Mouse (Mus musculus) gastrocnemius, postnatal 25 days (tissue): ENCODE measurements at regions not wholly inside any gene's neighbourhood (a gene's known extent, or its start where the extent isn't known, plus 50 kb on each side); places are given as distances from the start of the nearest gene placed in this dataset.
"Not testable (repeated sequence)": the region's sequence is repeated elsewhere in the genome, so short reads cannot be mapped to it uniquely, and the experiment has no call there.

Experiments
- DNase-seq: peaks from one replicate; pipeline ENCODE4 v3.0.0; 2022

DNA sequence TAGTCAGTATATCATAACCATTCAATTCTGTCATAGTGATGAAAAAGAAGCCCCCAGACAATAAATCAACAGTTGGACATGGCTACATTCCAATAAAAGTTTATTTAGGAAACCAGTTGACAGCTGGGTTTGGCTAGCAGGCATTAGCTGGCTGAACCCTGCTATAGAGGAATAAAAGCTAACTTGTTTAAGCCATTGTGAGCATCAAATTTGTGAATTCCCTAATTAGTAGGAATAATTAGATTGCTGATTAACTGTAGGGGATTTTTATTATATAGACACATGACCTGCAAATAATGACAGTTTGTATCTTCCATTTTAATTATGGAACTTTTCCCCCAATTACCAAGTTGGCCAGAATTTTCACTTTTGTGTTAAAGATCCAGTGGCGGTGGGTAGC is 659.8 kb downstream of the Rwdd3 start:
- DNase-seq: no peak

DNA sequence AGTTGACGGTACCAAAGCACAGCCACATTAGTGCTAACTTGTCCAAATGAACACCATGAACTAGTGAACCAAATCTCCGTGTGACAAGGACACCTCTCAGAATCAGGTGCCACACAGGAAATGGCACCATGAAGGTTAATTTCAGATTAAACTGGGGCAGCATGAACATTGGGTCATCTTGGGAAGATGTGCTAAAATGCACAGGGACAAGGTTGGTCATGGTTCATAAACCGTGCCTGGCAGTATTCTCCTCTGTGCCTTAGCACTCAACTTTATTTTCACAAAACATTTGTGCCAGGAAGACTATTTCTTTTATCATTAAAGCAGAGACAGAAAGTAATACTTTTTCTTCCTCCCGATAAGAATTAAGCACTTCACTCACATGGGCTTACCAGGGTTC is 672.6 kb downstream of the Rwdd3 start:
- no peak for DNase-seq

DNA sequence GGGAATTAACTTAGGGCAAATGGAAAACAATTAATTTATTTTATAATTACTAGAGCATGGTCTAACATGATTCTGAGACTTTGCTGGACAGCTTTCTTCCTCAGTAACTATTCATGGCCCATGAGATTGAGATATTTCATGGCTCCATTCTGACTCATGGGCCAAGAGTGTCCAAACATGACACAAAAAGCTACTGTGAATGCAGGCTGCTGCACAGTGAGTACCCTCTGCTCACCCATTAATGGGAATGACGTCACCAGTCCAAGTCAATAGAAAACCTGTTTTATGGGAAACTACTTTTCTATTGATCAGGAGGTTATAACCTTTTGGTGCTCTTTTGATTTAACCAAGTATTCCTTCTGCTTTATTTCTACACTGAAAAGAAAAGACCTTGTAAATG is 693.6 kb downstream of the Rwdd3 start:
- DNase-seq: no peak

DNA sequence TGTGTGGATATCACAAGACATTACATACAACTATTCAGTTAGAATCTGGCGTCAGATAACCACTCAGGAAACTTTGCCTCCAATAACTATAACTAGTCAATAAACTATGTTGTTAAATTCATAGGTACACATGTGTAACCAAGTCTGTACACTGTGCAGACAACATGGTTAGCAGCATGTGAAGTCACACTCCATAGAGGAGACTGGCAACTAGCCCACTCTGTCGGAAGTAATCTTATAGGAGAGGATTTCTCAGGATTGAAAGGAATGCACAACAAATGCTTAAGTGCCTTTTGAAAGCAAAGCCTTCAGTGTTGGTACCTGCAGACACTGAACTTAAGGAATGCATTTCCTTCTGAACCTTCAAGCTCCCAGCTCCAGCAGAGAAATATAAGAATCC is 693.0 kb upstream of the Ptbp2 start:
- no peak for DNase-seq

DNA sequence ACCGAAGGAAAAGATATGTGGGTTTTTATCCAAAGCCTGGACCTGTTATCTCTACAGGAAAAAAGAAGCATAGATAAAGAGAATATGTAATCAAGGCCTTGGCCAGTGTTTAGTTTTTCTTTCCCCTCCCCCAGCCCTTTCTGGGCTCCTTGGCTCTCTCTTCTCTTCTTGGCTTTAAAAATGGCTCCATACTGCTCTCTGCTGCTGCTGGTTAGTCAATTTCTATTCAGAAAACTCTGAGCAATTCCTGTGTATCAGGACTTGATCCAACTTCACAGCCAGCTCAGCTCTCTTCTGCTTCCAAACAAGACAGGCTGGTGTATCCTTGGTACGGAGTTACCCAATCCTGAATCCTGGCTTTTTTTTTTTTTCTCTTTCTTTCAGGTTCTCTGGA is 689.4 kb upstream of the Ptbp2 start:
- DNase-seq: peak; percentile 4

DNA sequence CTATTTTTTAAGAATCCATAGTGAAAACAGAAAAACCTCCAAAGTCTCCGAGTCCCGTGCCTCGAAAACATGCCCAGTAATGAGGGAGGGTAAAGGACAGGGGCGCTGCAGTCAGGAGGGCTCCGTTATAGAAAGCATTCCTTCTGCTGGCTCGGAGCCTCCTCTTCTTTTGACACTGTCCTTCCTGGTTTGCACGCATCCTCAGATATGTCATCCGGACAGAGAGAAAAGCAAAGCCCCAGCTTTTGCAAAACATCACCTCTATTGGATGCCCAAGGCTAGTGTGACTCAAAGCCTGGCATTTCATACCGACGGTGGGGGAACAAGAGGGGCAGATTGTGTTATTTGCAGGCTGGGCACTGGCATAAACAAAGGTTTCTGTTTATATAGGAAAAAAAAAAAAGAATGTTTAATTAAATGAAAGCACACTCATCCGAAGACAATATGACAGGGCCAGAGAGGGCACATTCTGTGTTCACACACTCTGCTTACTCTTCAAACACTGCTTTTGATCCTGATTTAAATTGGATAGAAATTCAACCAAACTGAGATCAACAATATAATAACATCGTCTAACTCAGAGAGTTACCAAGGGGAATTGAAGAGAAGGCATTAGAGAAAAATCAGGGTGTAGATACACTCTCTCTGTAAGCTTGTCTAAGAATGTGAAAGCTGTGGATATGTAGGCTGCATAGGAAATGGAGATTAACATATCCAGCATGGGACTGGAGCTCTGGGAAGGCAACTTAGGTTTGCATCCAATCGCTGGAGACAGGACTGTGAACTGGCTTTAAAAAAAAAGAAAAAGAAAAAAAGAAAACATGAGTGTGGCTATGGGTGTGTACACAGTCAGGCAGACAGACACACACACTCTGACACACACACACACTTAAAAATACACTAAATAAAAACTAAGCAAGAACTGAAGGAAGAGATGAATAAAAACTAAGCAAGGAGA is 688.7 kb upstream of the Ptbp2 start:
- DNase-seq: no peak

DNA sequence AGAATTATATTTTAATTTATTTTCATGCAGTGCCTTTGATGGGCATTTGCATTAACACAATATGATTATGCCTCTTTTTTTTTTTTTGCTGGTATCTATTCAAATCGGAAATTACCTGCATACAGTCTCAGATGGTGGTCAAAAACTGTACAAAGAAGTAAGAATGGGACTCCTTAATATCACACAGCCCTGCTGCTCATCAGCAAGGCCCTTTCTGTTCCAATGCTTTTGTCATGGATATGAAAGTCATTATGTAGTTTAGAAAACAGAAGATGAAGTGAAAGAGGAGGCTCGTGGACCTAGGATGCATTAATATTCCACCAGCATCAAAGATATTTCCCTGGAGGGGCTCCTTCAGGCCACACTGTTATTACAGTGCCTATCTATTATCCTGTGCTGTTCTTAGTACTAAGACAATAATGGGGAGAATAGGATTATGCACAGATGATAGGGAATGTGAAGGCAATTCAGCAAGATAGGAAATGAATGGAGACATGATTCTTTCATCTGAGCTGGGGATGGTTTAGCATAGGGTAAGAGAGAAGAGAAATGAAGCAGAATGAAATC is 687.7 kb upstream of the Ptbp2 start:
- DNase-seq: no peak

DNA sequence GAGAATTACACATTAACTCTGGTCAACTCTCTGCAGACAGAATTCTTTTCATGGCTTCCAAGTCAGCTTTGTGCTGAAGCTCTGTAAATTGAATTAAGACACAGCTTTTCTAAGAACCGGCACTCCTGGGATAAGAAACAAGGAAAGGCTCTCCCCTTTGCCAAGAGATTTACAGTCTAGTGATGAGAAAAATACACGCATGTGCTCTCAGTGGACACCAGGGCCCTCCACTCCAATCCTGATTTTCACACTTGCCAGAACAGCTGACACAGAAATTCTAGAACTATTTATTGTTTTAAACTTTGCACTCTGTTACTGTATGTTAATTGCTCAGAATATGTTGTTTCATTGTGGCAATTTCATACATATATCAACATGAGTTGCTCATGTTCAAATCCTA is 684.6 kb upstream of the Ptbp2 start:
- DNase-seq: no peak

DNA sequence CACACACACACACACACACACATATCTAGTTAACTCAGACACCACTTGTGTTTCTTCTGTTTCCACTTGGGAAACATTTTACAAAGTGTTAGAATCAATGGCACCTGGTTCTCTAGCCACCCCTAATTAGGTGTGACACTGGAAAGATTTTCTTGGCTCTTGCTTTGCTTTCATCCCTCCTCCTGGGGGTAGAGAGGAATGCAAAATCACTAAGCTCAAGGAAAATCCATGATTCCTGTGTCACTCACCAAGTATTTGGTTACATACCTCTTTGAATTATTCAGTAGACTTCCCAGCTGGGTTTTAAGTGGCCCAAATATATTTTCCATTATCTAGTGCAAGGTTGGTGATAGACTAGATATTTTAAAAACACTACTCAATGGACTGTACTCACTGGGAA is 676.5 kb upstream of the Ptbp2 start:
- no peak for DNase-seq

DNA sequence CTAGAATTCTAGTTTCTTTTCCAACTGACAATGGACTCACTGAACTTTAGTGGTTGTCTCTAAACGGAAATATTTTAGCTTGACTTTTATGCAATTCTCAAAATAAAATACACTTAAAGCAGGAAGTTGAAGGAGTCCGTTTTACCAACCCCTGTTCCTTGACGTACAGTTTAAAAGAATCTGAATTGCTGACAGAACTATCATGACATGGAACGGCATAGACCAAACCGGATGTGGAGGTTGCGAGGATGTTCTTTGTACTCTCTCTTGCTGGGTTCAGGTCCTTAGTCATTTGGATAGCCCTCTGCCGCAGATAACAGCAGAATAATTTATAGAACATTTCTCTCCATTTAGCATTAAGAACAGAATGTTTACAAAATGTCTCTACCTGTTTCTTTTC is 673.6 kb upstream of the Ptbp2 start:
- no peak for DNase-seq

DNA sequence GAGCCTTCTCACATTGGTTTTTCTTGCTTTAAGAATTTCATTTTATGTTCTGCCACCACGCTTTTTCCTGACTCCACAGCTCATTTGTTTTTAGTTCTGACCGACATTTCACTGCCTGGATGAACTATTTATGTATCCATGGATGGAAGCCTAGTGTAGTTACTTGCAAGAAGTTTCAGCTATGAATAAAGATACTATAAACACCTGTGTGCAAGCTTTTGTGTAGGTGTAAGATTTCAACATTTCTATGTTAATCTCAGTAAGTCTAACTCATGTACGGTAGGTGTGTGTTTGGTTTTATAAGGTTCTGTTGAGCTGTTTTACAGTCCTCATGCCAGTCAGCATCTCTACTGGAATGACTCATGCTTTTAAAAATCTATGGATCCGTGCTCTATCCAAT is 656.9 kb upstream of the Ptbp2 start:
- DNase-seq: no peak

DNA sequence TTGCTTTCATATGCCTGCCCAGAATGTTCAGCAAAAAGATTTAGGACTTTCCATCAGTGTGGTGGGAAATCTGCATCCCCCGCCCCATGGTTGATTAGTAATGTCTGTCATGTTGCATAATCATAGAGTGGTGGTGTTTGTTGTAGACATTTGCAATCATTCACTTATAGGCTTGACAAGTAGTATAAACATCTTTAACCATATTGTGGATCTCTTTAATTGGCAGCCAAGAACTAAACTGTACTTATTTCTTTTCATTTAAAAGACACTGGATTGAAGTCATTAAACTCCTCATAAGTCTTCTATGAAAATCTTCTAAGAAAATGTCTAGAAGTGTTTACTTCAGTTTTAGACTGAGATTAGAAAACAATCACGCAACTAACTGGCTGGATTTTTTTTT is 646.0 kb upstream of the Ptbp2 start:
- no peak for DNase-seq

DNA sequence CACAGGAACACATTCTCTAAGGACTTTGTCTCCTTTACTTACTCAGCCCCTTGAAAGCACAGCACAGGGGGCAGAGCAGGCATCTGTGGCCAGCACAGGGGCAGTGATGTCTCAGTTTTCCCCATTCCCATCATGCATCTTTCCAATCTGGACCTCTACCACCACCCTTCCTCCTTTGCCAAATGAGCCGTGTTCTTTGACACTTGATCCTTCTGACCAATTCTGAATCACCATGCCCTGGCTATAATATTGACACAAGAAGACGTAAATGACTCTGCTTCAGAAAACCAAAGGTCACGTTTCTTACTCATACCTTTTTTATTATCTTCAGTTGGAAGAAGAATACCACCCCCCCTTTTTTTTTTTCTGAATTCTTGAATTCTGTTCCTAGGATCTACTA is 632.4 kb upstream of the Ptbp2 start:
- no peak for DNase-seq

DNA sequence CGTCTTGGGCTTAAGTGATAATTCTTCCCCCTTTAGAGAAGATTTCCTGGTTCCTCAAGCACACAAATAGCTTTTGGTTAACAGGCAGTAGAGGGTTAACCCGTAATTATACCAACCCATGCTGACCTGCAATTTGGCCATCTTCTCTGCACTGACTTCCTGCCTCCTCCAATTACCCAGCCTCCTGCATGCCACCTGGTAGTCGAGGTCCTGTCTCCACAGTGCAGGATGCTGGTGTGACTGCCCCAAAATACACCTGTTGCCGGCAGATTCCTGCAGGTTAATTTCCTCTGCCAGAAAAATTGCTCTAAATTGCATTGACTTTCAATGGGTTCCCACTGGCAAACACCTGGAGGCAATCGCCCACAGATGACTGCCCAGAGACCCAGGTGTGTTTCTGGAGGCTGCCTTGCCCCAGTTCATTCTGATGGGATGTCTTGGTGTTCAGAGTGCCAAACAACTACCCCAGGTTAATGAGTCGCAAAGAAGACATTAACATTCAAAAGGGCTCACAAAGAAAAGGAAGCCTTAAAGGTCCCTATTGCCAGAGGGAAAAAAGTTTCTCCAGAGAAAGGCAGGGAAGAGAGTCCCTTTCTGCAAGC is 591.5 kb upstream of the Ptbp2 start:
- DNase-seq: no peak

DNA sequence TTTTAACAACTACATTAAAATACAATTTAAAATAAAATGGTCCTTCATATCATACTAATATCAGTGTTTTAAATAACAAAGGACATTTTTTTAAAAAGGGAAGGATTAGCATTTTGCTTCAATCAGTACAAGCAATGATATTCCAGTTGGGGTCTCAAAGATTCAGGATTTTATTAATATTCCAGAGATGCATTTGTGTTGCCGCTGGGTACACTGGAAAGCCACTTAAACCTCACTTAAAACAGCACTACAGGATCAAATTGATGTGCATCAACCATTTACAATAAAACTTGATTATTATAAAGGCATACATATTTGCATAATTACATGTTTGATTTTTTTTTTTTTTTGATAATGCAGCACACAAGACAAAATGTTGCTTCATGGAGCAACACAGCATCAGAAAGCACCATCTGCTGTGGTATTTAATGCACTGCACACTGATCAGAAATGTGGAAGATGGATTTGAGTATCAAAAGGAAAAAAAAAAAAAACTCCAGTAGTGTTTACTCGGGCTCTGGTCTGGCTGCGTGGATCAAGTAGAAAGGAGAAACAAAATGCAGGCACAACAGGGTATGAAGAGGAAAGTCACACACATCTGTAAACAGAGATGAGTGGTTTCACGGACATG is 558.6 kb upstream of the Ptbp2 start:
- DNase-seq: no peak

DNA sequence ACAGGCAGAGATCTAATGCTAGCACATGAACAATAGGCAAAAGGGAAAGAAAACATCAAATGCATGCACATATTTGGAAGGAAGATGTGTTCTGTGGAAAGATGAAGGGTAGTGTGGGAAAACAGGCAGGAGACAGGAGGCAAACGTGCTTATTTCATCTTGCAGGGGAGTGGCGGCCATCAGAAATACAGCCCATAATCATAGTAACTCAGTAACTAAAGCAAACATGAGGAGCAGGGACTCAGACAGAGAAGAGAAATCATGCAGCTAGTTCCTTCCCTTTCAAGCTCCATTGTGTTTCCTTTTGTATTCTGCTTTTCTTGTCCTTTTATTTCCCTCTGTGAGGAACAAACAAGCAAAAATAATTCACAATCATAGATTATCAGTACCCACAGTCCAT is 557.6 kb upstream of the Ptbp2 start:
- DNase-seq: no peak

DNA sequence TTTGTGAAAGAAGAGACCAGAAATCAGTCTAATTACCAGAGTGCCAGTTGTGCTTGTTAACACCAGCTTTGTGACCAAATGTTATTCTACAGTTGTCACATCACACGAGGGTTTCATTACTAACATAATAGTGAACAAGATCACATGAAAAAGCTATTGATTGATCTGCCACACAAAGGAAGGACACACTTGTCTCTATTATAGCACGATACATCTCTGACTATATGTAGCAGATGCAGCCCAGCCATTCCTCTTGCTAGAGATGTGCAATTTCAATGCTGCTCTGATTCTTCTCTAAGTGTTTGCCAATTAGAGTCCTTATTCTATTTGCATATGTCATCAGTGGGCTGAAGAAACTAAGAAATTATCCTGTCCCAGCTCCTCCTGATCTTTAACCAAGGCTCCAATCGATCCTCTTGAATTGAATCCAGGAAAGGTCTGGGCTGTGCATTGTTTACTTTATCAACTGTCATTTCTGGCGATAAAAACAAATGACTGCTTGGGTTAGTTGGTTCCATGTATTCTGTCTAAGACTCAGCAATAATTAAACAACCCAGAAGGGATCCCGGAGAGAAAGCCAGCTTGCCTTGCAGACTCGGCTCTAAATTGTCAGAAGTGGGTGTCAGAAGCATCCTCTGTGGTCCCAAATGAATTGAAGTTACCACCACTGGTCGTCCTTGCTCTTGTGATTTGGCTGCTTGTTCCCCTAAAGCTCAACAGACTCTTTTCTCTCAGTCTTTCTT is 551.7 kb upstream of the Ptbp2 start:
- DNase-seq: no peak

DNA sequence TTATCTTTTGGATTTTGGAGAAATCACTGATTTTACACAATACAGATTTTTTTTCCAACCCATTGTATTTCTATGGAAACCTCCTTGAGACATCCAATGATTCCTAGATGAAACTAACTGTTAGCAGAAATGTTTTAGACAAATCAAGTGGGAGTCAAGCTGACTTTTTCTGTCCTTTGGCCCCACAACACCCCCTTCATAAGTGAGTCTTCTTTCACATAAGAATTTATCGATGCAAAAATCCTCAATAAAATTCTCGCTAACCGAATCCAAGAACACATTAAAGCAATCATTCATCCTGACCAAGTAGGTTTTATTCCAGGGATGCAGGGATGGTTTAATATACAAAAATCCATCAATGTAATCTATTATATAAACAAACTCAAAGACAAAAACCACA is 522.8 kb upstream of the Ptbp2 start:
- not testable (repeated sequence) for DNase-seq

DNA sequence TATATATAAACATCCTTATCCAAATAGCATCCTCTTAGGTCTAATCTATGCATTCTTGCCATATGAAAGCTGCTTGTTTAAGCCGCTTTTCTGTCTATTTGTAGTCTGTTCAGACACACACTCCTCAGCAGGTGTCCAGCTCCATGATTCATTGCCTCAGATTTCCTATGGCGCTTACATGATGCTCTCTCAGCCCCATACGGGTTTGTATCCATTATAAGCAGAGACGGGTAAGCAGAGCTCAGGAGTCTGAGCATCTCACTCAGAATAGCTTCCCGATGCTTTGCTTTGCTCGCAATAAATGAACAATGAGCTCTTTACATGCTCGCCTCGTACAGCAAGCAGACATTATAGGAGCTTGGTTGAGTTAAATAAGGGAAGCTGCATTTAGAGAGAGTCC is 521.3 kb upstream of the Ptbp2 start:
- no peak for DNase-seq
